Mouse (Mus musculus): ENCODE results near the gene Arl3.

GRCm38 (mm10) chr19:46521698-46522097 lies 51.3 kb downstream of the Arl3 start:
- TF ChIP-seq CTCF (IDR thresholded peaks at IDR 0.05; ENCODE audit: control insufficient read depth, insufficient read depth, insufficient replicate concordance, low read depth, low read length) (no peak), POLR2A (IDR thresholded peaks at IDR 0.05; ENCODE audit: control insufficient read depth, low read depth, low read length) (no peak)
